Mouse (Mus musculus) gastrocnemius, adult 2 months (tissue): ENCODE data around the gene Ctsw. TPM values are rescaled to one million over a fixed set of nuclear protein-coding genes. Genes with fewer than 3 reads are reported as not detected.

ENCODE experiments used
- DNase-seq: peaks from one replicate; pipeline ENCODE4 v3.0.0; 2022
- H3K27ac ChIP-seq: fragments of 200-600 bp; 2 replicates; pipeline ENCODE4 v1.8.1; 2022; ENCODE audit warnings: mild to moderate bottlenecking
- H3K4me3 ChIP-seq: fragments of 200-600 bp; 2 replicates; pipeline ENCODE4 v1.8.1; 2022; ENCODE audit warnings: mild to moderate bottlenecking, moderate library complexity
- CTCF ChIP-seq: fragments of 200-600 bp; IDR thresholded peaks from 2 replicates; pipeline ENCODE4 v1.8.1; 2022; ENCODE audit warnings: antibody characterized with exemption, mild to moderate bottlenecking, moderate library complexity
- intact Hi-C: fragments of 180-260 bp; cut with DNase I; formaldehyde crosslinking; loops from one replicate; pipeline ENCODE4 v1.15.1; 2025
- total RNA-seq, 2 experiments: library from RNA; stranded (reverse); gene quantifications; 2 replicates each; pipeline ENCODE4 v1.2.3; 2021

Ctsw gene
- total RNA-seq, 2 experiments from 2014 or later, result not detected

DNA sequence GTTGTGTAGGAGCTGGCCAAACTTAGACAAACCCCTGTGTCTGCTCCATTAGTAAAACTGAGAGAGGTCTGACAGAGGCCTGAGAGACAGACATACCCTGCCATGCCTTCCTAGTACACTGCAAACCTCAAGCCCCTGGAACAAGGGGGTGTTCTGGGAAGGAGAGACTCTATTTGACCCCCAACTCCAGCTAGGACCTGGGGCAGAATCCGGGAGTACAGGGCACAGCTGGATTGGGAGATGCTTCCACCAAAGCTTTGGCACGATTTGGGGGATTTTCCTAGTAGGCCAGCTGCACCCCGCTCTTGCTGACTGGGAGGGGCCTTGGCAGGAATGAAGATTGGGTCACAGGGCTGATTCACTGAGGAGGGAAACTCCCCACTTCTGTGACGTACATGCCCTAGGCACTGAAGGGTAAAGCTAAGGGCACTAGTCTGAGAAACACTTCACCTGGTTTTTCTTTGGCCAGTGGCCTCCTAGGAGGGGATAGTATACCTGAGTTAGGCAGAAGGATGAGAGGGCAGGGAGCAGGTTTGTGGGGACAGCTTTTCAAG is 36.3 kb downstream of the Ctsw start:
- DNase-seq, result peak; percentile 59
- intact Hi-C loops, result no loop called here
- Histone ChIP-seq H3K27ac (peak overlapping the region; percentile 71), H3K4me3 (no peak overlapping the region)
- no peak for TF ChIP-seq CTCF

DNA sequence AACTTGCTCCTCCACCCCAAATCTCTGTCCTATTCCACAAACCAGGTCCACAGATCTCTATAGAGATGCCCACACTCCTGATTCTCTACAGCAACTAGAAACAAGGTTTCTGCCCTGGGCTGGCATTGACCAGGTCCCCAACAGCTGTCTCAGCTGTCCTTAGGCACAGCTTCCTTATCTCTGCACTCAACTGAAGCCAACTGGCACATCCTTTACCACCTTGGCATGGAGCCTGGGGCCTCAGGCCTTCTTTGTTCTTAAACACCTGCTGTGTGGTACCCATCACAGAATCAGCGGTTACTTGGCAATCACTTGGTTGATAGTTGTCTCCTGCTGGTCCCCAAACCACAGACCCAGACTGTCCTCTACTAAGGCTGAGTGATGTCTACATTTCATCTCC is 37.9 kb downstream of the Ctsw start:
- intact Hi-C loops, result no loop called here
- DNase-seq, result no peak
- Histone ChIP-seq H3K4me3 (no peak overlapping the region), H3K27ac (peak overlapping the region; percentile 52)
- no peak for TF ChIP-seq CTCF

DNA sequence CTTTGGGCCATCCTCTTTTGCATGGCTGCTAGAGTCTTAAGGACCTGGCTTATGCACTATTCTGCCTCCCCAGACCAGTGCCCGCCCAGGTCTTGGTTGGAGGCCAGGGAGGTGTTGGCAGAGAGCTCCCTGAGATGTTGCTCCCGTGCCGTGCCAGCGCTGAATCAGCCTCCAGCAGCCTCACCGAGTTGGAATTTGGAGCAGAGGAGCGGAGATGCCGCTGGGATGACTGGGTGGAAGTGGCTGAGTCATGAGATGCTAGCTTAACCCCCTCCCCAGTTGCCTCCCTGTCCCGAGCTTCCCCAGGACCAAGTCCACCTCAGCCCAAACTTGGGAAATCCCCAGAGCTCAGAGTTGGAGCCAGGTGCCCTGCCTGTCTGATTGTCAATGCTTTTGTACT is 38.5 kb downstream of the Ctsw start:
- intact Hi-C loops, result no loop called here

DNA sequence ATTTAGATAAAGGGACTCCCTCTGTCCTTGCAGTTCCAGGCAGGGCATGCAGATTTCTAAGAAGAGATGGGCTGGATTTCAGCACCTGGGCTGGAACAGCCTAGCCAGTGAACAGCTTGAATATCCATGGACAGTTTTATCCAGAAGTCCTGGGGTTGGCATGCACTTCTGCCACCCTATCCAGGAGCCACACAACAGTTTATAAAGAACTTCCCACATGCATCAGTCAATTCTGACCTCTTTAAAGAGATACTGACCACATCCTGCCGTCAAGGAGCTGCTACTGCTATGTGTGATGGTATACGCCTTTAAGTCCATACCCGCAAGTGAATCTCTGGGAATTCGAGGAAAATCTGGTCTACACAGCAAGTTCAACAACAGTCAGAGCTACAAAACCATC is 39.1 kb downstream of the Ctsw start:
- TF ChIP-seq CTCF, result no peak
- intact Hi-C loops, result no loop called here
- Histone ChIP-seq H3K4me3 (no peak overlapping the region), H3K27ac (peak overlapping the region; percentile 52)
- DNase-seq, result no peak

More for the DNA sequence above, 38.5 kb downstream of the Ctsw start:
- Histone ChIP-seq H3K27ac (peak overlapping the region; percentile 52), H3K4me3 (no peak overlapping the region)
- TF ChIP-seq CTCF, result no peak
- DNase-seq, result peak; percentile 94

DNA sequence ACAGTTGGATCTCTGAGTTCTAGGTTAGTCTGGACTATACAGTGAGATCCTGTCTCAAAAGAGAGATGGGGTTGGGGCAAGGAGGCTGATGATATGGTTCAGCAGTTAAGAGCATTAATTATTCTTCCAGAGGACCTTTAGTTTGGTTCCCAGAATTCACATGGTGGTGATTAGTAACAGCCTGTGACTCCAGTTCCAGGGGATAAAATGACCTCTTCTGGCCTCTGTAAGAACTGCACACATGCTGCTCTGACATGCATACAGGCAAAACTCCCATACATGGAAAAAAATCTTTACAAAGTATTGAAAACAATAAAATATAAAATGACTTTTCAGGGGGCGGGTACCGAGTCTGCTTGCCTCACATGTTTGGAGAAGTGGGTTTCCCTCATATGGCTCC is 40.2 kb downstream of the Ctsw start:
- Histone ChIP-seq H3K27ac (peak overlapping the region; percentile 66), H3K4me3 (no peak overlapping the region)
- DNase-seq, result no peak
- intact Hi-C loops, result no loop called here
- peak; percentile 68 for TF ChIP-seq CTCF

DNA sequence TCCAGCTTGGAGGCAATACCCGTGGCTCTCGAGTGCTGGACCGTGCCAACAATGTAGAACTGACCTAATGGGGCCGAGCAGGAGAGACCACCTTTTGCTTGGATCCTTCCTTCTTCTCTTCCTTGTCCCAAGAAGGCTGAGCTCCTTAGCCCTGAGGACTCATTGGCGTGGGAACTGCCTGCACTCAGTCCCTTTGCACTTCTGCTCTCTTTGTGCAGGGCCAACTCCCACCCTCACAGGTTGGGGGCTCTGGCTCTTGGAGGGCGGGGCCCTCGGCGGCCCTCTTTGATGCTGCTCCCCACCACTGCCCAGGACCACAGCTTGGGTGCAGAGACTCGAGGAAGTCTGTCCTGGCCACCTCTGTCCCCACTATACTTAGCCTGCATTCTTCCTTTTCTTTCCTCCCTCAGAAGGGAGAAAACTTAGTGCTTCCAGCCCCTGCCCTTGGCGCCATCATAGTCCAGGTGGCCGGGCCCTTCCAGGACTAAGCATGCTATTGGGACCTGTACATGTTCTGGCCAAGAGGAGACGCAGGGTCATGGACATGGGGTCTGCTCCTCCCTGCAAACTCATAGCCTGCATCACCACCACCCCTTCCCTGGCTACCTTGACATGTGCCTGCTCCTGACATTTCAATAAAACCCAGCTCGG is 41.5 kb downstream of the Ctsw start:
- intact Hi-C loops, result no loop called here
- DNase-seq, result no peak
- no peak for TF ChIP-seq CTCF
- peak overlapping the region; percentile 99 for H3K4me3 ChIP-seq
- H3K27ac ChIP-seq, result peak overlapping the region; percentile 98

DNA sequence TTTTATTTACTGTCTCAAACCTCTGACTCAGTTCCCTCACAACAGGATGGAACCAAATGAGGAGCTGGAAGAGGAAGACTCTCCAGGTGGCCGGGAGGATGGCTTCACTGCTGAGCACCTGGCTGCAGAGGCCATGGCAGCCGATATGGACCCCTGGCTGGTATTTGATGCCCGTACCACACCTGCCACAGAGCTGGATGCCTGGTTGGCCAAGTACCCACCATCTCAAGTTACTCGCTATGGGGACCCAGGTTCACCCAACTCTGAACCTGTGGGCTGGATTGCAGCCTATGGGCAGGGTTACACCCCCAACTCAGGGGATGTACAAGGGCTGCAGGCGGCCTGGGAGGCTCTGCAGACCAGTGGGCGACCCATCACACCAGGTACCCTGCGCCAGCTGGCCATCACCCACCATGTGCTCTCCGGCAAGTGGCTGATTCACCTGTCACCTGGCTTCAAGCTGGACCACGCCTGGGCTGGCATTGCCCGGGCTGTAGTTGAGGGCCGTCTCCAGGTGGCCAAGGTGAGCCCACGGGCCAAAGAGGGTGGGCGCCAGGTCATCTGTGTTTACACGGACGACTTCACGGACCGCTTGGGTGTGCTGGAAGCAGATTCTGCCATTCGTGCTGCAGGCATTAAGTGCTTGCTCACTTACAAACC is 42.3 kb downstream of the Ctsw start:
- DNase-seq, result peak; percentile 51
- peak overlapping the region; percentile 98 for H3K27ac ChIP-seq
- TF ChIP-seq CTCF, result no peak
- peak overlapping the region; percentile 99 for H3K4me3 ChIP-seq
- intact Hi-C loops, result loop anchor here (2.0 kb wide), 2 partner anchors 17 to 63 kb away; partner anchors contain the start of gene Mus81

DNA sequence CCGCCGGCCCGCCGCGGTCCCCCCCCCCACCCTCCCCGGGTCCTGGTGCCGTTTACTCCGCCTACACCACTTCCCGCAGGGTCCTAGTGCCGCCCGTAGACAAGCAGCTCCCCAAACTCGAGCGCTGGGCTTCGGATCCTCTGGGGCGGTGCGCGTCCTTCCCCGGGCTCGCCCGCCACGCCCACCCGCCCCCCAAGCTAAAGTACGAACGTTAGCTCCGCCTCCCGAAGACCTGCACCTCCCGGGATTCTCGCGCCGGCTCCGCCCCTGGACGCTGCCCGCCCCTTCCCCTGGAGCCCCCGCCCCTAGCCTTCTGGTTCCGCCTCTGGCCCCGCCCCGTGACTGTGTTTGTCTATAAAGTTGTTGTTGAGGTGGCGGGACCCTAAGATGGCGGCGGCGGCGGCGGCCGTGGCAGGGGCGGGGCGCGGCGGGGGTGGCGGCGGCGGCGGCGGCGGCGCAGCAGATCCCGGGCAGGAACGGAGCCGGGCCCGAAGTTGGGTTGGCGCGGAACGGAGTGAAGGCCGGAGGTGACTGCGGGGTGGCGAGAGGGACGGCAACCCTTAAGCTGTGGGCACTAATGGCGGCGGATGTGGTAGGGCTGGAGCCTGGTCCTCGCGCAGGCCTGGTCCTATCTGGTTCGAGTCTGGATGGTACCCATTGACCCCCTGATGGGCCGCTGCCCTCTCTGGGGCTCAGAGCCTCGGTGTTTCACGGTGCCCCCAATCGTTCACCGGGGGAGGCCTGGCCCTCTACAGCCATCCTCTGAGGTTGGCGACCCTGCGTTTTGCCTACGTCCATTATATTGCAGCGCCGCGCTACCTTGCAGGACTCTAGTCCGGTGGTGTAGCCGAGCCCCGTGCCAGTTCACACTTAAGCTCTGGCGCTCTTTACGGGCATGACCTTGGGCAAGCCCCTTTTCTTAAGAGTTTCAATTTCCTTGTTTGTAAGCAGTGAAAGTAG is 43.2 kb downstream of the Ctsw start, which contains the start of the genes Drap1 and AI837181:
Drap1 (minus strand) TSS at position 198 of the 960 bp plus-strand sequence.
AI837181 (plus strand) TSS at position 363 of the 960 bp plus-strand sequence.
- no peak for TF ChIP-seq CTCF
- intact Hi-C loops, result loop anchor here (2.0 kb wide), 2 partner anchors 16 to 64 kb away; partner anchors contain the start of gene Mus81

DNA sequence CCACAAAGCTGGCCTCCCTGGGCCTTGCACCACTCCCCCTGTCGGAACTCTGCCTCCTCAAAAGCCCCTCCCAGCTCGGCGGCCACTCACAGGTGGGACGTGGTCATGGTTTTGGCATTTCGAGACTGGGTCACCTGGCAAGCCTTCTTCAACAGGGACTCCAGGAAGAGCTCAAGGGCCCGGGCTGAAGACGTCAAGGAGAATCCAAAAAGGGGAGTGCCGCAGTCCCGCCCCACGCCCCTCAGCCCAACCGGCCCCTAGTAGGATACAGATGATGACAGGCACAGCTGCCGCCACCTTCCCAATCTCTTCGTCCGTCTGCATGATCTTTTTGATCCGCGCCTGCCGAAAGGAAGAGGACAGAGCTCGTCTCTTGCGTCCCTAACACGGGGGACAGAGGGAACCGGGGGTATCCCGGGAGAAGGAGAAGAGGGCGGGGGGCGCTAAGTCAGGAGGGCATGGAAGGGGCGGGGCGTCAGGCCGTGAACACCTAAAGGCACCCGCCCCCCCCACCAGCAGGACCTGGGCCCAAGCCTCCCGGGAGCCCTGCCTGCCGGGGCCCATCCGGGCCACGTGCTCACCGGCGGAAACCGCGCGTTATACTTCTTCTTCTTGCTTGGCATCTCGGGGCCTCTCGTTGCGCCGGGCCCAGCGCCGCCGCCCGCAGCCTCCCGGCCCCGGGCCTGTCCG is 44.1 kb downstream of the Ctsw start:
- peak; percentile 88 for DNase-seq
- Histone ChIP-seq H3K27ac (peak overlapping the region; percentile 97), H3K4me3 (peak overlapping the region; percentile 99)
- peak; percentile 19; the same call in 1 of the 2 replicates for TF ChIP-seq CTCF
- intact Hi-C loops, result loop anchor here (2.0 kb wide), 2 partner anchors 15 to 65 kb away; partner anchors contain the start of gene Mus81

More for the DNA sequence above, 43.2 kb downstream of the Ctsw start, which contains the start of the genes Drap1 and AI837181:
- DNase-seq, result peak; percentile 98
- peak within 1 kb of the TSS; percentile 98 for H3K27ac ChIP-seq
- peak within 1 kb of the TSS; percentile 99 for H3K4me3 ChIP-seq

DNA sequence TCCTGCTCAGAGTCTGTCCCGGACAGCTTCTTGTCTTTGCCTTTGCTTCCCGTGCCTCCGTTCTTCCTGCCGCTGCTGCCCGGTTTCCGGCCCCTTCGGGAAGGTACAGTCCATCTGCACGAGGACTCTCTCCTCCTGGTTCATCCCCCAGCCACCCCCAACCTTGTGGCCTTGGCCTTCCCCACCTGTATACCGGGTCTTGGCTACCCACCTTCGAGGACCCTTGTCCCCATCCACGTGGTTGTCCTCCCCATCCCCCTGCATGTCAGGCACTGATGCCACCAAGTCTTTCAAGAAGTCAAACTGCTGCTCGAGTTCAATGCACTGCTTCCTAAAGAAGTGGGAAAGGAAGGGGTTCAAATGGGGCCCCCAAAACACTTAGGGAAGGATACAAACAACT is 44.7 kb downstream of the Ctsw start:
- intact Hi-C loops, result no loop called here
- TF ChIP-seq CTCF, result no peak
- Histone ChIP-seq H3K4me3 (peak overlapping the region; percentile 99), H3K27ac (peak overlapping the region; percentile 97)
- DNase-seq, result peak; percentile 45

DNA sequence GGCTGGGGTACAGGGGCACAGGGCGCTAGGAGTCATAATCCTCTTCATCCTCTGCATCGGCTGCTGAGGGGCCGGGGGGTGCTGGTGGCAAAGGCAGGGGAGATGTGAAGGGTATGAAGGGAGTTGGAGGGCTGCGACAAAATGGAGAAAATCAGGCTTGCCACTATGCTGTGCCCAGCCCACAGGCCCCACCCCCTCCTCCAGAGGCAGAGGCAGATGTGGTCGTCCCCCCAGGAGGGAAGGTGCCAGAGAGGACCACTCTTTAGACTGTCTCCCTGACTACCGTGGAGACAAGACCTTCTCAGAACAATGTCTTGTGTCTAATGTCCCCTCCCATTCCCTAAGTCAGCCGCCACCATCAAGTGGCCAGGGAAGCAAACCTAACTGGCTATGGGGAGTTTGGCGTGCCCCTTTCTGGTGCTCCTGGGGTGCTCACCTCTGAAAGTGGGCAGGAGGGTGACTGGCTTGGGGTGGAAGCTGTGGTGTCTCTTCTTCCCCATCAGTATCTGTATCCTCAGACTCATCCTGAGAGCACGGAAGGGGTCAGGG is 45.3 kb downstream of the Ctsw start:
- DNase-seq, result no peak
- no peak for TF ChIP-seq CTCF
- intact Hi-C loops, result no loop called here
- Histone ChIP-seq H3K27ac (peak overlapping the region; percentile 97), H3K4me3 (peak overlapping the region; percentile 99)
